Mouse (Mus musculus): ENCODE results near the gene Il27ra.

- TF ChIP-seq FLI1 (IDR thresholded peaks at IDR 0.05; ENCODE audit: low read length) (no peak), GATA1 (IDR thresholded peaks at IDR 0.05; ENCODE audit: borderline replicate concordance, low read length) (no peak)
Measured at GRCm38 (mm10) chr8:84021569-84021968, 20.8 kb downstream of the Il27ra start.

Data from megakaryocyte, embryonic 14.5 days (primary cell).